Mouse (Mus musculus) embryonic stem cell, embryonic (primary cell): ENCODE data around the gene Klhl21.

Source experiments
- CTCF ChIA-PET, 4 experiments: fragments of 300-600 bp in 2 of 4; fragments of 350-600 bp in 2 of 4; sonication (Branson Sonifier 250); formaldehyde crosslinking; loops; one replicate each; lab custom pipeline; 2022; ENCODE audit warnings: inconsistent platforms in 2 of 4; lab: Charles Lee
- POLR2A ChIA-PET, 4 experiments: fragments of 300-600 bp in 2 of 4; fragments of 350-600 bp in 2 of 4; sonication (Branson Sonifier 250); formaldehyde crosslinking; loops; one replicate each; lab custom pipeline; 2022; ENCODE audit warnings: antibody characterized with exemption in 4 of 4, inconsistent platforms in 1 of 4; lab: Charles Lee

The Klhl21 gene

GRCm38 (mm10) chr4:152043171-152043570 is 34.6 kb downstream of the Klhl21 start:
- CTCF ChIA-PET = interaction anchor here in 3 of 4 experiments (0.6 to 1.7 kb wide), 13 partner anchors 11 to 290 kb away, joined by 3 to 6 read pairs (median 3); no protein-coding TSS in a partner anchor
- POLR2A ChIA-PET = interaction anchor here in 3 of 4 experiments (0.5 to 2.1 kb wide), 30 partner anchors 8 to 271 kb away, joined by 3 to 11 read pairs (median 4); partner anchors contain the start of genes Zbtb48 (in 3 of the 3), Klhl21 (in 2 of the 3), Phf13 (in 1 of the 3) and Plekhg5 (in 1 of the 3)

- ChIA-PET POLR2A (interaction anchor here in 2 of 4 experiments (0.6 to 2.8 kb wide), 10 partner anchors 9 to 45 kb away, joined by 3 to 9 read pairs (median 4); partner anchors contain the start of genes Klhl21 (in 2 of the 2), Plekhg5 (in 1 of the 2) and Zbtb48 (in 1 of the 2)), CTCF (interaction anchor here in 3 of 4 experiments (0.6 to 1.1 kb wide), 3 partner anchors 30 to 393 kb away, joined by 3 read pairs; no protein-coding TSS in a partner anchor)
These were observed 36.0 kb downstream of the Klhl21 start for GRCm38 (mm10) chr4:152044609-152045008.

DNA sequence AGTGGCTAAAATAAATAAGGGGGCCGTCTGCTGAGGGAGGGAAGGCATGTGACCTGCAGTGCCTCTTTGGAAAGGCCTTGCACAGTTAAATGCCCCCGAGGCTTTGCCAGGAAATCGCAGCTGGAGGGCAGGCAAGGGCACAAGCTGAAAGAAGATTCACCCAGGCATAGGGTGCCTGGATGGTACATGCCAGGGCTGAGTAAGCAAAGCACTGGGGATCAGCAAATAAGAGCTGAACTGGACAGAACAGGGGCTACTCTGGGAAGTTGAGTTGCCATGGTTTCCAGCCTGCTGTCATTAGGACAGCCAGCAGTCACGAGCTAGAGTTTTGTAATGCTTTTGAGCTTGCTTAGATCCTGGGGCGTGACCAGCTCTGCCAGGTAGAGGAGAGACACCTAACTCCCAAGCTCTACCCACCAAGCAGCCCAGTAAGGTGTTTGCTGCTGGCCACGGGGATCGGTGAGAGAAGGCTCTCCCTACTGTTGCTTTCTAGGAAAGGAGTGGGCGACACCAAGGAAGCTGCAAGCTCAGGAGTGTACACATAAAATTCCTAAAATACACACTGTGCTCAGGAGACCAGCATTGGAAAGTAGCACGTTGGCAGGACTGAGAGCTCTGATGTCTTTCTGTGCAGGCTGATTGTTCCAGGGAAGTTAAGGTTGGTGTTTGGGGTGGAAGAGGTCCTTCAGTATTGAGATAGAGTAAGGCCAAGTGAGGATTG is 53.9 kb downstream of the Klhl21 start:
- ChIA-PET CTCF (interaction anchor here in 3 of 4 experiments (0.6 to 1.7 kb wide), 13 partner anchors 9 to 709 kb away, joined by 3 to 5 read pairs (median 3); no protein-coding TSS in a partner anchor), POLR2A (interaction anchor here in 3 of 4 experiments (0.6 to 2.8 kb wide), 22 partner anchors 10 to 1408 kb away, joined by 3 to 9 read pairs (median 4); partner anchors contain the start of genes Nol9 (in 1 of the 3), Phf13 (in 1 of the 3), Plekhg5 (in 1 of the 3) and Zbtb48 (in 1 of the 3))

DNA sequence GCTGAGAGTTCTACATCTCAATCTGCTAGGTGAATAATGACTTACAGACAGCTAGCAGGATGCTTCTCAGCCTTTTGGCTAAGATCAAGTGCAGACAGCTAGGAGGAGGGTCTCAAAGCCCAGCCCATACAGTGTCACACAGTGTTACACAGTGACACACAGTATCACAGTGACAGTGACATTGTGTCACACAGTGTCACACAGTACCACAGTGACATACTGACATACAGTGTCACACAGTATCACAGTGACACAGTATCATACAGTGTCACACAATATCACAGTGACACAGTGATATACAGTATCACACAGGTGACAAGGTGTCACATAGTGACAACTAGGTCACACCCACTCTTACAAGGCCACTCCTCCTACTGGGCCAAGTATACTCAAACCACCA is 58.7 kb downstream of the Klhl21 start:
- ChIA-PET POLR2A (interaction anchor here in 2 of 4 experiments (0.5 to 0.9 kb wide), 3 partner anchors 16 to 97 kb away, joined by 3 to 5 read pairs (median 4); no protein-coding TSS in a partner anchor), CTCF (interaction anchor here in 1 of 4 experiments (2.1 kb wide), 1 partner anchor 29 kb away, joined by 7 read pairs; the partner anchor contains the start of genes Nol9 and Tas1r1)
